Mouse (Mus musculus): Measurements from ENCODE around the gene Mical3. TPM values are rescaled to one million over a fixed set of nuclear protein-coding genes. Genes with fewer than 3 reads are reported as not detected.

Mical3 gene
- total and polyA plus RNA-seq, 2 experiments from 2014 or later: 25.0 to 83.4 TPM

- Histone ChIP-seq H3K27me3 (ENCODE audit: insufficient read depth, low read length) (no peaks in the 10 kb centered on the region), H3K36me3 (ENCODE audit: insufficient read depth, low read length) (no peaks in the 10 kb centered on the region), H3K9me3 (ENCODE audit: low read length) (no peaks in the 10 kb centered on the region), H3K4me2 (ENCODE audit: low read depth, low read length, poor library complexity, severe bottlenecking) (no peak overlapping the region), H3K4me1 (ENCODE audit: insufficient read depth, low read length) (0 out of 2 replicates have a peak, but pooled peaks cover 7% of the 10 kb centered on the region), H3K4me3 (ENCODE audit: low read depth, low read length) (no peak overlapping the region), H3K9ac (replicated peaks; ENCODE audit: low read length, poor library complexity, severe bottlenecking) (peak overlapping the region; percentile 39; the same call in 1 of the 2 replicates), H3K27ac (ENCODE audit: low read depth, low read length) (peak overlapping the region; percentile 51; the same call in 1 of the 2 replicates)
- DNase-seq (ENCODE audit: low spot score): peak; percentile 8
- ATAC-seq (ENCODE audit: low FRiP score): peak; percentile 59
- WGBS: 38% methylated on average over 14 of the region's 14 CpGs
- TF ChIP-seq CTCF (IDR thresholded peaks at IDR 0.05): no peak
These were observed 45.4 kb upstream of the Mical3 start for GRCm38 (mm10) chr6:121176011-121176730.

- H3K36me3 ChIP-seq (ENCODE audit: insufficient read depth, low read length): no peaks in the 10 kb centered on the region
- no peak for TF ChIP-seq CTCF (IDR thresholded peaks at IDR 0.05)
- ATAC-seq (ENCODE audit: low FRiP score): no peak
- no peak overlapping the region for H3K9ac ChIP-seq (replicated peaks; ENCODE audit: low read length, poor library complexity, severe bottlenecking)
- WGBS: 94% methylated on average over 6 of the region's 6 CpGs
- no peak overlapping the region for H3K4me3 ChIP-seq (ENCODE audit: low read depth, low read length)
- no peak overlapping the region for H3K27ac ChIP-seq (ENCODE audit: low read depth, low read length)
- DNase-seq (ENCODE audit: low spot score): no peak
- 0 out of 2 replicates have a peak, but pooled peaks cover 7% of the 10 kb centered on the region for H3K4me1 ChIP-seq (ENCODE audit: insufficient read depth, low read length)
- H3K9me3 ChIP-seq (ENCODE audit: low read length): no peaks in the 10 kb centered on the region
- H3K4me2 ChIP-seq (ENCODE audit: low read depth, low read length, poor library complexity, severe bottlenecking): no peak overlapping the region
- no peaks in the 10 kb centered on the region for H3K27me3 ChIP-seq (ENCODE audit: insufficient read depth, low read length)
These were observed 44.0 kb upstream of the Mical3 start for GRCm38 (mm10) chr6:121174761-121175160.

DNA sequence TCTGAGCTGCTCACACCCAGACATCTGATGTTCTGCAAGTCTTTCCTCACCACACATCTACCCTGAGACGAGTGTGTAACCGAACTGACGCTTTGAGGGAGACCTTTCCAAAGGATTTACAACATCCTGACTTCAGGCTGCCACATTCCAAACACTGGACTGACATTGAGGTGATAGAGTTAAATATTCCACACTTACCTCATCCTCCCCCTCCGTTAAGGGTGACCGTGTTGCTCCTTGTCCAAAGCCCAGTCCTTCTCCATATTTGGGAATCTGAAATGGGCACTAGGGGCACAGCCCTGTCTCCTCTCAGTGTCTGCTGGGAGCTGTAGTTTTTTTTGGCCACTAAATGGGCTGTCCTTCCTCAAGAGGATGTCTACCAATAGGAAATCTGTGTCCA is 42.7 kb upstream of the Mical3 start:
- TF ChIP-seq CTCF (IDR thresholded peaks at IDR 0.05): no peak

GRCm38 (mm10) chr6:121171102-121171501 is 40.3 kb upstream of the Mical3 start:
- Histone ChIP-seq H3K27me3 (ENCODE audit: insufficient read depth, low read length) (no peaks in the 10 kb centered on the region), H3K4me3 (ENCODE audit: low read depth, low read length) (no peak overlapping the region), H3K36me3 (ENCODE audit: insufficient read depth, low read length) (no peaks in the 10 kb centered on the region), H3K9ac (replicated peaks; ENCODE audit: low read length, poor library complexity, severe bottlenecking) (no peak overlapping the region), H3K4me2 (ENCODE audit: low read depth, low read length, poor library complexity, severe bottlenecking) (no peak overlapping the region), H3K27ac (ENCODE audit: low read depth, low read length) (no peak overlapping the region), H3K4me1 (ENCODE audit: insufficient read depth, low read length) (0 out of 2 replicates have a peak, but pooled peaks cover 5% of the 10 kb centered on the region), H3K9me3 (ENCODE audit: low read length) (no peaks in the 10 kb centered on the region)
- DNase-seq (ENCODE audit: low spot score): no peak
- TF ChIP-seq CTCF (IDR thresholded peaks at IDR 0.05): no peak
- no peak for ATAC-seq (ENCODE audit: low FRiP score)
- WGBS: 88% methylated on average over 6 of the region's 6 CpGs

More for the DNA sequence above, 42.7 kb upstream of the Mical3 start:
- Histone ChIP-seq H3K36me3 (ENCODE audit: insufficient read depth, low read length) (no peaks in the 10 kb centered on the region), H3K27me3 (ENCODE audit: insufficient read depth, low read length) (no peaks in the 10 kb centered on the region), H3K27ac (ENCODE audit: low read depth, low read length) (no peak overlapping the region), H3K4me1 (ENCODE audit: insufficient read depth, low read length) (0 out of 2 replicates have a peak, but pooled peaks cover 7% of the 10 kb centered on the region), H3K4me2 (ENCODE audit: low read depth, low read length, poor library complexity, severe bottlenecking) (no peak overlapping the region), H3K9me3 (ENCODE audit: low read length) (no peaks in the 10 kb centered on the region), H3K4me3 (ENCODE audit: low read depth, low read length) (no peak overlapping the region), H3K9ac (replicated peaks; ENCODE audit: low read length, poor library complexity, severe bottlenecking) (no peak overlapping the region)
- 78% methylated on average over 5 of the region's 5 CpGs for WGBS
- ATAC-seq (ENCODE audit: low FRiP score): no peak
- DNase-seq (ENCODE audit: low spot score): no peak

DNA sequence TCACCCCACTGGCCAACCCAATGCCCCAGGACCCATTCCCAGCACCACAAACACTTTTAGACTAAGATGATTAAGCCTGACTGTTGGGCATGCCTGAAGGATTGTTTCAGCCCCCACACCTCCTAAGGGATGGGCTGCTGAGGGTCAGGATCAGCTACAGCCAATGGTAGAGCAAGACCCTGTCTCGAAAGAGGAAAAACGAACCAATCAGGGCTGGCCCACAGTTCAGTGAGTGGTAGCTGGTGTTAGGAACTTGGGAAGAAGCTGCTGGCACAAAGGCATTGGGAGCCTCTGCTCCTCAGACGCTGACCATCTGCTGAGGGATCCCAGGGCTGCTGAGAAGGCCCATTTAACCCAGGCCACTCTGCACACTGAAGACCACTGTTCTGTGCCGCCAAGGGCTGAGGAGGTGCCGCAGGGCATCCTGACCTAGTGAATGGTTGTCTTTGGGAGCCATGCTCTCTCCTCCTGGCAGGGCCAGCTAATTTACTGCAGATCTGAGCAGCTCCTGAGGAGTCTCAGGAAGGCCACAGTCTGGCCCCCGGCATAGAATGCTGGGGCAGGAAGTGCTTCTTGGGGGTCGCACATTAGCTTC is 36.7 kb upstream of the Mical3 start:
- Histone ChIP-seq H3K9me3 (ENCODE audit: low read length) (no peaks in the 10 kb centered on the region), H3K36me3 (ENCODE audit: insufficient read depth, low read length) (no peaks in the 10 kb centered on the region), H3K4me2 (ENCODE audit: low read depth, low read length, poor library complexity, severe bottlenecking) (no peak overlapping the region), H3K4me1 (ENCODE audit: insufficient read depth, low read length) (no peaks in the 10 kb centered on the region), H3K27ac (ENCODE audit: low read depth, low read length) (no peak overlapping the region), H3K27me3 (ENCODE audit: insufficient read depth, low read length) (no peaks in the 10 kb centered on the region), H3K4me3 (ENCODE audit: low read depth, low read length) (no peak overlapping the region), H3K9ac (replicated peaks; ENCODE audit: low read length, poor library complexity, severe bottlenecking) (no peak overlapping the region)
- ATAC-seq (ENCODE audit: low FRiP score) (no peak), DNase-seq (ENCODE audit: low spot score) (no peak)
- WGBS: 82% methylated on average over 7 of the region's 7 CpGs
- no peak for TF ChIP-seq CTCF (IDR thresholded peaks at IDR 0.05)

- no peak overlapping the region for H3K4me2 ChIP-seq (ENCODE audit: low read depth, low read length, poor library complexity, severe bottlenecking)
- no peak for TF ChIP-seq CTCF (IDR thresholded peaks at IDR 0.05)
- ATAC-seq (ENCODE audit: low FRiP score) (no peak), DNase-seq (ENCODE audit: low spot score) (no peak)
- H3K4me1 ChIP-seq (ENCODE audit: insufficient read depth, low read length): no peaks in the 10 kb centered on the region
- H3K27ac ChIP-seq (ENCODE audit: low read depth, low read length): no peak overlapping the region
- no peaks in the 10 kb centered on the region for H3K9me3 ChIP-seq (ENCODE audit: low read length)
- H3K27me3 ChIP-seq (ENCODE audit: insufficient read depth, low read length): no peaks in the 10 kb centered on the region
- no peaks in the 10 kb centered on the region for H3K36me3 ChIP-seq (ENCODE audit: insufficient read depth, low read length)
- H3K9ac ChIP-seq (replicated peaks; ENCODE audit: low read length, poor library complexity, severe bottlenecking): no peak overlapping the region
- no peak overlapping the region for H3K4me3 ChIP-seq (ENCODE audit: low read depth, low read length)
- 39% methylated on average over 10 of the region's 10 CpGs for WGBS
These were observed 35.3 kb upstream of the Mical3 start for GRCm38 (mm10) chr6:121166098-121166552.
